Mouse (Mus musculus): Measurements from ENCODE around the gene Catsperg1.

DNA sequence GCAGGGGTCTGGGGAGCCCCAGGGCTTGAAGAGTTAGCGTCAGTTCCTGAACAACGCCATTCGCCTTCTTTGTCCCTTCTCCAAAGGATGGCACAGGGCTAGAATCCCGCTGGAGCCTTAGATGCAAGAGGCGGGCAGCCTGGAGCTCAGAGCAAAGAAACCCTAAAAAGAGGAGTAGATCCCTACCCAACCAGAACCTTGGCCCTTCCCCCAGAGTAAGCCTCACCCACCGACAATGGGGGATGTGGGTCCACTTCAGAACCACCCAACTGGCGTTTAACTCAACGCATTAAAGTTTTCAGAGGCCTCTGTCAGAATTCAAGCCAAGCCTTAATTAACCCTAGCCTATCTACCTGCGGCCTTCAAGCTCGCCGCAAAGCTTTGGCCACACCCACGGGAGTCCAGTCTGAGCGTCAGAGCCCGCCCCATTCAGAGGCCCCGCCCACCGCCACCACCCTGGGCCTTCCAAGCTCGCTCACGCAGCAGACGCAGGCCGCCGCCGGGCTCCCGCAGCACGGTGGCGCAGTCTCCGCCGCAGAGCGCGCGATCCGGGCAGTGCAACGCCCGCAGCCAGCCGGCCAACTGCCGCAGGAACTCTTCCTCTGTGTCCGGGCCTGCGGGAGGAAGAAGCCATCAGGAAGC lies 58.5 kb downstream of the Catsperg1 start:
- TF ChIP-seq CTCF (IDR thresholded peaks at IDR 0.05; ENCODE audit: insufficient read depth, low read depth, low read length): no peak
- peak; percentile 65 for TF ChIP-seq POLR2A (IDR thresholded peaks at IDR 0.05; ENCODE audit: insufficient read depth, low read depth, low read length)
